Mouse (Mus musculus): ENCODE data around the gene Ndrg3.

GRCm38 (mm10) chr2:156877726-156878125 lies 114.1 kb downstream of the Ndrg3 start:
- TF ChIP-seq CTCF (IDR thresholded peaks at IDR 0.05; ENCODE audit: control insufficient read depth, insufficient read depth, insufficient read length) (no peak), MYOD1 (IDR thresholded peaks at IDR 0.05; ENCODE audit: control insufficient read depth, insufficient read length, low read depth) (no peak), MAX (IDR thresholded peaks at IDR 0.05) (no peak), MYOG (IDR thresholded peaks at IDR 0.05; ENCODE audit: control insufficient read depth, extremely low read depth, insufficient read length) (no peak), CEBPB (IDR thresholded peaks at IDR 0.05; ENCODE audit: low read depth) (no peak), USF1 (IDR thresholded peaks at IDR 0.05; ENCODE audit: low read depth) (no peak), FOSL1 (IDR thresholded peaks at IDR 0.05; ENCODE audit: insufficient read depth, low read length, poor library complexity, severe bottlenecking) (no peak)
